Mouse (Mus musculus) heart, postnatal 0 days (tissue): ENCODE results near the gene Ccdc127. TPM values are rescaled to one million over a fixed set of nuclear protein-coding genes. Genes with fewer than 3 reads are reported as not detected.

Experiments used
- ATAC-seq: fragments of 200-750 bp; cut with Nextera tagmentation; 2 replicates; pipeline ENCODE4 v1.8.0; 2017; ENCODE audit warnings: low read depth, moderate number of reproducible peaks, moderate library complexity; ENCODE audit not compliant: insufficient read depth
- DNase-seq: peaks from one replicate; pipeline ENCODE4 v3.0.0-alpha.2; 2016; ENCODE audit warnings: low spot score
- H3K27ac ChIP-seq: fragments of 300-500 bp; sonication (generic); 2 replicates; pipeline ENCODE4 v1.5.1; 2014; ENCODE audit warnings: low read depth, mild to moderate bottlenecking
- H3K27me3 ChIP-seq: fragments of 300-500 bp; sonication (generic); 2 replicates; pipeline ENCODE4 v1.6.1; 2014; ENCODE audit warnings: low read length, mixed read lengths; ENCODE audit not compliant: control insufficient read depth, insufficient read depth
- H3K36me3 ChIP-seq: fragments of 300-500 bp; sonication (generic); replicated peaks from 2 replicates; pipeline ENCODE4 v1.6.1; 2014; ENCODE audit warnings: low read length, mixed read lengths; ENCODE audit not compliant: control insufficient read depth, insufficient read depth
- H3K4me1 ChIP-seq: fragments of 300-500 bp; sonication (generic); 2 replicates; pipeline ENCODE4 v1.6.1; 2014; ENCODE audit warnings: antibody characterized with exemption; ENCODE audit not compliant: control insufficient read depth, insufficient read depth
- H3K4me2 ChIP-seq: fragments of 300-500 bp; sonication (generic); 2 replicates; pipeline ENCODE4 v1.6.1; 2014; ENCODE audit warnings: low read depth, mild to moderate bottlenecking, low read length, moderate library complexity
- H3K4me3 ChIP-seq: fragments of 300-500 bp; sonication (generic); 2 replicates; pipeline ENCODE4 v1.5.1; 2014; ENCODE audit warnings: low read depth, low read length
- H3K9ac ChIP-seq: fragments of 300-500 bp; sonication (generic); replicated peaks from 2 replicates; pipeline ENCODE4 v1.6.1; 2014; ENCODE audit warnings: low read depth, low read length, mixed read lengths
- H3K9me3 ChIP-seq: fragments of 300-500 bp; sonication (generic); replicated peaks from 2 replicates; pipeline ENCODE4 v1.6.1; 2016; ENCODE audit warnings: low read length; ENCODE audit not compliant: control insufficient read depth
- CTCF ChIP-seq: IDR thresholded peaks from 2 replicates; pipeline ENCODE4 v1.5.1; 2016; ENCODE audit warnings: antibody characterized with exemption, control low read depth, low read depth
- EP300 ChIP-seq: IDR thresholded peaks from 2 replicates; pipeline ENCODE4 v1.6.1; 2016; ENCODE audit warnings: antibody characterized with exemption, low read depth
- WGBS: fragments of 180-500 bp; shearing (Covaris S2); extraction: QIAGEN DNeasy Blood & Tissue Kit; methylation state at CpG from one replicate; pipeline ENCODE4 v1.1.7; 2014; 5-methylcytosine and 5-hydroxymethylcytosine counted together
- polyA plus RNA-seq: library from polyadenylated mRNA; unstranded; fragments of >200 nt; fragmentation: Nextera tagmentation; extraction: Ambion mirVana; gene quantifications from 2 replicates; pipeline ENCODE4 v1.2.1, GENCODE M21; 2015
- total RNA-seq: library from RNA; depleted of rRNA; stranded (reverse); fragments of >200 nt; gene quantifications from 2 replicates; pipeline ENCODE4 v1.2.3, GENCODE M21; 2014; ENCODE audit warnings: low replicate concordance; rRNA removed

Gene Ccdc127
- total RNA-seq, result 6.4 and 7.2 TPM in 2 replicates
- polyA plus RNA-seq, result 43.5 and 46.5 TPM in 2 replicates

GRCm38 (mm10) chr13:74349566-74350434, at the start of gene Ccdc127, which contains the start of gene Sdha:
Gene Ccdc127 (plus strand): TSS chr13:74350309.
Gene Sdha (minus strand): TSS chr13:74350280.
- H3K4me3 ChIP-seq, result peak within 1 kb of the TSS; percentile 89
- WGBS, result under 1% methylated on average over 57 of the region's 57 CpGs
- DNase-seq, result peak; percentile 94
- ATAC-seq, result peak; percentile 98
- H3K9ac ChIP-seq, result peak within 1 kb of the TSS; percentile 93
- H3K9me3 ChIP-seq, result no peaks in the 10 kb centered on the region
- H3K4me2 ChIP-seq, result peak within 1 kb of the TSS; percentile 83
- H3K4me1 ChIP-seq, result peaks cover 13% of the 10 kb centered on the region
- TF ChIP-seq EP300, result no peak
- TF ChIP-seq CTCF, result peak; percentile 17; the same call in 1 of the 2 replicates
- H3K27ac ChIP-seq, result peak within 1 kb of the TSS; percentile 99
- H3K27me3 ChIP-seq, result no peaks in the 10 kb centered on the region
- H3K36me3 ChIP-seq, result peaks cover 19% of the 10 kb centered on the region; the same call in 1 of the 2 replicates

GRCm38 (mm10) chr13:74300925-74301606, 49.0 kb upstream of the Ccdc127 start:
- H3K9me3 ChIP-seq, result no peaks in the 10 kb centered on the region
- H3K27ac ChIP-seq, result no peak overlapping the region
- ATAC-seq, result peak; percentile 77
- no peak overlapping the region for H3K9ac ChIP-seq
- H3K4me2 ChIP-seq, result no peak overlapping the region
- no peak overlapping the region for H3K4me3 ChIP-seq
- WGBS, result 28% methylated on average over 4 of the region's 4 CpGs
- no peaks in the 10 kb centered on the region for H3K4me1 ChIP-seq
- no peak for TF ChIP-seq EP300
- peak; percentile 97 for TF ChIP-seq CTCF
- H3K27me3 ChIP-seq, result no peaks in the 10 kb centered on the region
- peak; percentile 69 for DNase-seq
- peaks cover 45% of the 10 kb centered on the region for H3K36me3 ChIP-seq

GRCm38 (mm10) chr13:74301607-74301984, 48.5 kb upstream of the Ccdc127 start:
- WGBS, result 68% methylated on average over 6 of the region's 6 CpGs
- no peak for ATAC-seq
- H3K27ac ChIP-seq, result no peak overlapping the region

GRCm38 (mm10) chr13:74302050-74303037, 47.8 kb upstream of the Ccdc127 start:
- no peak for TF ChIP-seq CTCF
- TF ChIP-seq EP300, result no peak
- Histone ChIP-seq H3K36me3 (peaks cover 57% of the 10 kb centered on the region), H3K4me3 (no peak overlapping the region), H3K9me3 (no peaks in the 10 kb centered on the region), H3K9ac (no peak overlapping the region), H3K4me2 (no peak overlapping the region), H3K27me3 (no peaks in the 10 kb centered on the region), H3K27ac (no peak overlapping the region), H3K4me1 (no peaks in the 10 kb centered on the region)
- WGBS, result 73% methylated on average over 10 of the region's 10 CpGs
- DNase-seq (no peak), ATAC-seq (no peak)

More at GRCm38 (mm10) chr13:74301607-74301984, 48.5 kb upstream of the Ccdc127 start:
- Histone ChIP-seq H3K9me3 (no peaks in the 10 kb centered on the region), H3K27me3 (no peaks in the 10 kb centered on the region), H3K36me3 (peaks cover 50% of the 10 kb centered on the region), H3K4me1 (no peaks in the 10 kb centered on the region), H3K9ac (no peak overlapping the region), H3K4me3 (no peak overlapping the region), H3K4me2 (no peak overlapping the region)
- no peak for DNase-seq
- TF ChIP-seq CTCF (no peak), EP300 (no peak)

GRCm38 (mm10) chr13:74305380-74305779, 44.7 kb upstream of the Ccdc127 start:
- Histone ChIP-seq H3K9ac (no peak overlapping the region), H3K9me3 (no peaks in the 10 kb centered on the region), H3K4me2 (no peak overlapping the region), H3K27me3 (no peaks in the 10 kb centered on the region), H3K36me3 (peaks cover 85% of the 10 kb centered on the region), H3K4me1 (no peaks in the 10 kb centered on the region), H3K27ac (no peak overlapping the region), H3K4me3 (no peak overlapping the region)
- ATAC-seq (no peak), DNase-seq (no peak)
- TF ChIP-seq EP300 (no peak), CTCF (no peak)
- 86% methylated on average over 6 of the region's 6 CpGs for WGBS
